Mouse (Mus musculus): ENCODE results near the gene Acvr2a. TPM values are rescaled to one million over a fixed set of nuclear protein-coding genes. Genes with fewer than 3 reads are reported as not detected.

The Acvr2a gene
- polyA plus RNA-seq, 1 experiment: 0.01 TPM

DNA sequence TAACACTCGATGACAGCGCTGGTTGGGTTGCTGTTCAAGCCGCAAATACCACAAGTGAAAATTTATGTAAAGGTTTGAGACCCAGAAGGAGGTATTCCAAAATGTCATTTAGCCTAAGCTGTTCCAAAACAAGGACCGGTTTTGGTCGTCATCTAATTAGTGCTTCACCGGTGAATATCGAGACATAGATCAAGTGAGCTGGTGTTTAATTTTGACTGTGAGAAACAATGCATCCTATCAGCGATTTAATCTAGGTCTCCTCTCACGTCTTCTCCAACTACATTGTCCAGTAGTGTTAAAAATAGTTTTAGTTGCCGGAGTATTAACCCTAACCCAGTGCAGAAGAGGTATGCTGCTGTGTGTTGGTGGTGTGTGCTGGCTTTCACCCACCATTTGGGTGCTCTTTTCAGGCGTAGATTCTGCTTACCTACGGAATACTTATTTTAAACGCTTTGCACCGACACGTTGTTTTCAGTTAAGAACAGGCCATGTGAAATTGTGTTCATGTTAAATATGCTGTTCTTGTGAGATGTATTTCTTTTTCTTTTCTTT is 1.2 kb downstream of the Acvr2a start:
- no peak for TF ChIP-seq TAL1 (IDR thresholded peaks at IDR 0.05; ENCODE audit: low read length)
- no peak for TF ChIP-seq GATA1 (IDR thresholded peaks at IDR 0.05; ENCODE audit: low read length)
- Histone ChIP-seq H3K27me3 (ENCODE audit: control insufficient read depth) (peaks cover 58% of the 10 kb centered on the region), H3K36me3 (ENCODE audit: control insufficient read depth) (no peaks in the 10 kb centered on the region), H3K4me3 (replicated peaks) (peak overlapping the region; percentile 71), H3K9me3 (ENCODE audit: control insufficient read depth, low read length) (no peaks in the 10 kb centered on the region), H3K4me1 (ENCODE audit: control insufficient read depth) (peaks cover 20% of the 10 kb centered on the region)

DNA sequence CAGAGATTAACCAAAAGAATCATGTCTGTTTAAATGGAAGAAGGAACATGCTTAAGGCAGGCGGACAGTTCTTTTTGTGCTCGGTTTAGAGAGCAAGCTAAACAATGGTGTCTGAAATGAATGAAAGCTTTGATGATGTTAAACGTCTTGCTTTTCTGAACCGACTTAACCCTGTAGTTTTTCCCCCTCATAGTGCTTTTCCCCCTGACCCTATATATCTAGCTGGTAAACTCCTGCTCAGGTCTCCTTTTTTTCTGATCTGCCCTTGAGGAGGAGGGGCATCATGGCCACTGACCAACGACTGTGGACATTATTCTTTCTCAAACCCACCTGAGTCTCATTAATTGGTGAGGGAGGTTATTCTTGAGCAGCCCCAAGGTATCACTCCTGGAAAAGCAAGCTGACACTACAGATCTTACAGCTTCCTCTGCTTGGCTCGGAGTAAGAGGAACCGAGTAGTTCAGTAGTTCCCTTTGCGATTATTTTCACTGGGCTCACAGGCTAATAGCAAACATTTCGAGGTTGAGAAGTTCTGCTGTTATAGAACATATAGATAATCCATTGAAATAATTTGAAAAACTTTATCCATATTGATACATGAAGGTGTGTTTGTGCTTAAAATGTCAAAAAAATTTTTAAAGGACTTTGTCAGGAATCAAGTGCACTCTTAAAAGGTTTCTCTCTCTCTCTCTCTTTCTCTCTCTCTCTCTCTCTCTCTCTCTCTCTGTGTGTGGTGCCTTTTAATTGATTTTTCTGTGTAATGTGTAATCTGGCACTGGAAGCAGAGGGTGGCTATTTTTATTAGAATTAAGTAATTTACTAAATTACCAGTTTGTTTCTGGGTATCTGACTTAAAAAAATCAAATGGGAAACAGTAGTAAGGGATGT is 2.5 kb downstream of the Acvr2a start:
- Histone ChIP-seq H3K27me3 (ENCODE audit: control insufficient read depth) (peaks cover 58% of the 10 kb centered on the region), H3K4me1 (ENCODE audit: control insufficient read depth) (peaks cover 20% of the 10 kb centered on the region), H3K36me3 (ENCODE audit: control insufficient read depth) (no peaks in the 10 kb centered on the region), H3K4me3 (replicated peaks) (no peak overlapping the region), H3K9me3 (ENCODE audit: control insufficient read depth, low read length) (no peaks in the 10 kb centered on the region)
- TF ChIP-seq TAL1 (IDR thresholded peaks at IDR 0.05; ENCODE audit: low read length) (no peak), GATA1 (IDR thresholded peaks at IDR 0.05; ENCODE audit: low read length) (no peak)

DNA sequence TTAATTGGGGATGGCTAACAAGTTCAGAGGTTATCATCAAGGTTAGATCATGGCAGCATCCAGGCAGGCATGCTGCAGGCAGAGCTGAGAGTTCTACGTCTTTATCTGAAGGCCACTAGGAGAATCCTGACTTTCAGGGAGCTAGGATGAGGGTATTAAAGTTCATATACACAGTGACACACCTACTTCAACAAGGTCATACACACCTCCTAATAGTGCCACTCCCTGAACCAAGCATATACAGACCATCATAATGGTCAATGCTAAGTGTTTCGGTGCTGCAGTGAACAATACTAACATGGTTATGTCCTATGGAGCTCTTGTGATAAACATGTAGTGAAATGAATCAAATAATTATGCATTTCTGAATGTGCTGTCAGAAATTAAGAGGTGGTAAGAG is 12.0 kb downstream of the Acvr2a start:
- Histone ChIP-seq H3K4me3 (replicated peaks) (no peak overlapping the region), H3K9me3 (ENCODE audit: control insufficient read depth, low read length) (no peaks in the 10 kb centered on the region), H3K27me3 (ENCODE audit: control insufficient read depth) (no peaks in the 10 kb centered on the region), H3K4me1 (ENCODE audit: control insufficient read depth) (no peaks in the 10 kb centered on the region), H3K36me3 (ENCODE audit: control insufficient read depth) (no peaks in the 10 kb centered on the region)
- TF ChIP-seq TAL1 (IDR thresholded peaks at IDR 0.05; ENCODE audit: low read length): no peak
- TF ChIP-seq GATA1 (IDR thresholded peaks at IDR 0.05; ENCODE audit: low read length): no peak

DNA sequence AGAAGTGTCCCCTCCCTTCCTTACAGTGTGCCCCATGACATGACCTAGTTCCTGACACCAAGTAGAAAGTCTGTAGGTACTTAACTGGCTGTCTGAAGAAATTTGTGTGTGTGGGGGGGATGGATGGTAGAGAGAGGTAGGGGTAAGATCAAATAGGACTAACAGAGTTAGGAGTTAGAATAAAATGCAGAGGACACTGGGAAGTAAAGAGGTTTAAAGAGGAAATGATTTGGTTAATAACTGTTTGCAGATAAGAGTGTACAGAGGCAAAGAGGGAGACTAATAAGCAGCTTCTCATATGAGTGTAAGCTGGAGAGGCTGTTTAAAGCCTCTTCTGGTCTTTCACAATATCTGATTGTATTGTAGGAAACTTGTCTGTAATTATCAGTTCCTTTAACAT is 12.5 kb downstream of the Acvr2a start:
- Histone ChIP-seq H3K4me3 (replicated peaks) (no peak overlapping the region), H3K9me3 (ENCODE audit: control insufficient read depth, low read length) (no peaks in the 10 kb centered on the region), H3K27me3 (ENCODE audit: control insufficient read depth) (no peaks in the 10 kb centered on the region), H3K4me1 (ENCODE audit: control insufficient read depth) (no peaks in the 10 kb centered on the region), H3K36me3 (ENCODE audit: control insufficient read depth) (no peaks in the 10 kb centered on the region)
- TF ChIP-seq TAL1 (IDR thresholded peaks at IDR 0.05; ENCODE audit: low read length): no peak

DNA sequence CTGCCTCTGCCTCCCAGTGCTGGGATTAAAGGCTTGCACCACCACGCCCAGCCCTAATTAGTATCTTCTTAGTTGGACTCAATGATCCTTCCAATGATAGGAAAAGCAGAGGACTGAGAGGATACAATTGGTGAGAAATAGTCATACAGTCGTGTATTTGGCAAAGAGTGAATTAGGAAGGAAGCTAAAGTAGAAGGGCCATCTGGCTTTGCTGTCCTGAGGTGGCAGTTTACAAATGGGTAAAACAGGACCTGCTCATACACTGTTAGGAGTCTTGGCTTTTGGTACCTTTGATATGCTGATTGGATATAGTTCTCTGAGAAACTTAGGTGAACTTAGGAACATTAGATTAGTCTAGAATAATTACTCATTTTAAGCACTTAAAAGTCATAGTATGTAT is 16.6 kb downstream of the Acvr2a start:
- Histone ChIP-seq H3K4me1 (ENCODE audit: control insufficient read depth) (no peaks in the 10 kb centered on the region), H3K4me3 (replicated peaks) (no peak overlapping the region), H3K36me3 (ENCODE audit: control insufficient read depth) (no peaks in the 10 kb centered on the region), H3K27me3 (ENCODE audit: control insufficient read depth) (no peaks in the 10 kb centered on the region), H3K9me3 (ENCODE audit: control insufficient read depth, low read length) (no peaks in the 10 kb centered on the region)
- no peak for TF ChIP-seq GATA1 (IDR thresholded peaks at IDR 0.05; ENCODE audit: low read length)
- no peak for TF ChIP-seq TAL1 (IDR thresholded peaks at IDR 0.05; ENCODE audit: low read length)

DNA sequence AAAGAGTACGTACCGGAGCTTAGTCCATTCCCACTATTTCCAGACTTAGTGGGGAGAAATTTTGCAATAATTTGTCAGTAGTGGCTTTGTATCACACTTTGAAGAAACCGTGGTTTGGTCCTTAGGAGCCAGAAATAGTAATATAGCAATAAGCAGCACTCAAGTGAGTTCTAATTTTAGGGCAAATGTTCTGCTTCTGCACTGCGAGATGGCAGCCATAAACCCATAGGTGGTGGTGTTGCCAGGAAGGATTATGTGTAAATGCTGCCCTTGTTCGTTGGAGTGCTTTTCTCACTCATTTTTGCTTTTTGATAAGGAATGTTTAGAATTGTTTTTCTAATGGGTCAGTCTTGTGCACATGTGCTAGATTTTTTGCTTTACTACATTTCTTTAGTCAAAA is 18.4 kb downstream of the Acvr2a start:
- Histone ChIP-seq H3K27me3 (ENCODE audit: control insufficient read depth) (no peaks in the 10 kb centered on the region), H3K36me3 (ENCODE audit: control insufficient read depth) (no peaks in the 10 kb centered on the region), H3K4me3 (replicated peaks) (no peak overlapping the region), H3K9me3 (ENCODE audit: control insufficient read depth, low read length) (no peaks in the 10 kb centered on the region), H3K4me1 (ENCODE audit: control insufficient read depth) (no peaks in the 10 kb centered on the region)
- TF ChIP-seq TAL1 (IDR thresholded peaks at IDR 0.05; ENCODE audit: low read length) (no peak), GATA1 (IDR thresholded peaks at IDR 0.05; ENCODE audit: low read length) (no peak)

DNA sequence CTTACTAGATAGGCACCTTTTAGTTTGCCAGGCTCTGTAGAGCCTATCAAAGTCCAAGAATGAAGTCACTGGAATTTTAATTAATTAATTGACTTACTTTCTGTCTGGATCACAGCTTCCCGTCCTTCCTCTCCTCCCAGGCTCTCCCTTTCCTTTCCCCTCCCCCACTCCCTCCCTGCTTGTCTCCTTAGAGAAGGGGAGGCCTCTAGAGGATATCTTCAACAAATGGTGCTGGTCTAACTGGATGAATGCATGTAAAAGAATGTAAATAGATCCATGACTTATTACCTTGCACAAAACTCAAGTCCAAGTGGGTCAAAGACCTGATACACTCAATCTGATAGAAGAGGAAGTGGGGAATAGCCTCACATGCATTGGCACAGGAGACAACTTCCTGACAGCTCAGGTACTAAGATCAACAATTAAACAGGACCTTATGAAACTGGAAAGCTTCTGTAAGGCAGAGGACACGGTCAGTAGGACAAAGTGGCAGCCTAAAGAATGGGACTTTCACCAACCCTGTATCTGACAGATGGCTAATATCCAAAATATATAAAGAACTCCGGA is 20.1 kb downstream of the Acvr2a start:
- Histone ChIP-seq H3K4me1 (ENCODE audit: control insufficient read depth) (no peaks in the 10 kb centered on the region), H3K4me3 (replicated peaks) (no peak overlapping the region), H3K27me3 (ENCODE audit: control insufficient read depth) (no peaks in the 10 kb centered on the region), H3K36me3 (ENCODE audit: control insufficient read depth) (no peaks in the 10 kb centered on the region), H3K9me3 (ENCODE audit: control insufficient read depth, low read length) (no peaks in the 10 kb centered on the region)
- TF ChIP-seq GATA1 (IDR thresholded peaks at IDR 0.05; ENCODE audit: low read length) (no peak), TAL1 (IDR thresholded peaks at IDR 0.05; ENCODE audit: low read length) (no peak)

DNA sequence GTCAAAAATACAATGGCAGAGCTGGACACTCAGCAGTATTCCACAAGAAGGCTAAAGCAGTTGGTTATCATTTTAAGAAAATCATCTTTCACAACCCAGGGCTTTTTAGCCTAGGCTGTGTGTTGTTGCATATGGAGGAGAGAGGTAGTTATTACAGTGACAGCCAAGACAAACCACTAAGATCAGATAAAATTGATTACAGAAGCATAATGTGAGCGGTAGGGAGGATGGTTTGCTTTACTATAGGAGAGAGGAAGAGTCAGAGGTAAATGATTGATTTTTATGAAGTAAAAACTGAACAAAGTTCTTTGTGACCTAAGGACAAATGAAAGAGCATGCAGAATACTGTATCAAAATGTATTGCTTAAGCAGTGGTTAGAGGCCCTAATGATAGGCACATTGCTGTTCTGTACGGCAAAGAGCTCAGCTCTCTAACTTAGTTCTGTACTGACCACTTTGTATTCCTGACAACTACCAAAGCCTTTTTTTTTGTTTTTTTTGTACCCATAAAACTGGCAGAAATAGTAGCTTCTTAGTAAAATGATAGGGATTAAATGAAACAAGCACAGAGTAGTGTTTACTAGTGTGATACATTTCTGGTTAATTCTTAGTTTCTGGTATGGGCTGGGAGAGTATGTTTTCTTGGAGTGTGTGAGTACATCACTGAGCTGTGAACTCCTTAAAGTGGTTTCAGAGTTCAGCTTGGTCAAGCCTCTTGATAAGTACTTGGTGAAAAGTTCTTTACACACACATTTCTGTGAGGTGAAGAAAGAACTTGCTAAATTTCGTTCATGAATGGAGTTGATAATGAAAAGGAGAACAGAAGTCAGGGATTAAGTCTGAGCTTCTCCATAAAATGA is 27.9 kb downstream of the Acvr2a start:
- H3K27me3 ChIP-seq (ENCODE audit: control insufficient read depth): no peaks in the 10 kb centered on the region
- H3K4me1 ChIP-seq (ENCODE audit: control insufficient read depth): no peaks in the 10 kb centered on the region
- H3K4me3 ChIP-seq (replicated peaks): no peak overlapping the region
- no peaks in the 10 kb centered on the region for H3K9me3 ChIP-seq (ENCODE audit: control insufficient read depth, low read length)
- no peaks in the 10 kb centered on the region for H3K36me3 ChIP-seq (ENCODE audit: control insufficient read depth)
- no peak for TF ChIP-seq TAL1 (IDR thresholded peaks at IDR 0.05; ENCODE audit: low read length)
- TF ChIP-seq GATA1 (IDR thresholded peaks at IDR 0.05; ENCODE audit: low read length): no peak

Measured in erythroblast, embryonic 14.5 days (primary cell).